Mouse (Mus musculus): ENCODE results near the gene Fndc5. TPM values are rescaled to one million over a fixed set of nuclear protein-coding genes. Genes with fewer than 3 reads are reported as not detected.

The Fndc5 gene
- polyA plus RNA-seq, 1 experiment from 2014 or later: 20.0 TPM

- no peak for ATAC-seq (ENCODE audit: low FRiP score, low read depth)
- 87% methylated on average over 5 of the region's 5 CpGs for WGBS
- Histone ChIP-seq H3K4me3 (no peak overlapping the region), H3K4me1 (no peaks in the 10 kb centered on the region), H3K9me3 (no peaks in the 10 kb centered on the region), H3K4me2 (replicated peaks) (no peak overlapping the region), H3K9ac (no peak overlapping the region), H3K36me3 (peaks cover 83% of the 10 kb centered on the region), H3K27me3 (no peaks in the 10 kb centered on the region), H3K27ac (no peak overlapping the region)
These were observed 20.7 kb downstream of the Fndc5 start for GRCm38 (mm10) chr4:129157541-129157940.

- Histone ChIP-seq H3K36me3 (peaks cover 79% of the 10 kb centered on the region), H3K4me2 (replicated peaks) (no peak overlapping the region), H3K9ac (no peak overlapping the region)
These were observed 21.8 kb downstream of the Fndc5 start for GRCm38 (mm10) chr4:129158549-129158948.

GRCm38 (mm10) chr4:129161076-129161475, 24.3 kb downstream of the Fndc5 start:
- no peak overlapping the region for H3K27ac ChIP-seq
- WGBS: 98% methylated on average over 1 of the region's 1 CpGs
- no peak overlapping the region for H3K4me2 ChIP-seq (replicated peaks)
- H3K9ac ChIP-seq: no peak overlapping the region
- H3K9me3 ChIP-seq: no peaks in the 10 kb centered on the region
- no peak for ATAC-seq (ENCODE audit: low FRiP score, low read depth)
- no peak overlapping the region for H3K4me3 ChIP-seq
- H3K4me1 ChIP-seq: no peaks in the 10 kb centered on the region
- H3K36me3 ChIP-seq: peaks cover 76% of the 10 kb centered on the region
- no peaks in the 10 kb centered on the region for H3K27me3 ChIP-seq

More at GRCm38 (mm10) chr4:129158549-129158948, 21.8 kb downstream of the Fndc5 start:
- 79% methylated on average over 3 of the region's 3 CpGs for WGBS
- no peaks in the 10 kb centered on the region for H3K9me3 ChIP-seq
- no peak for ATAC-seq (ENCODE audit: low FRiP score, low read depth)
- H3K4me1 ChIP-seq: no peaks in the 10 kb centered on the region
- no peak overlapping the region for H3K27ac ChIP-seq
- H3K27me3 ChIP-seq: no peaks in the 10 kb centered on the region
- H3K4me3 ChIP-seq: no peak overlapping the region

GRCm38 (mm10) chr4:129161581-129162255, 24.9 kb downstream of the Fndc5 start:
- Histone ChIP-seq H3K27ac (no peak overlapping the region), H3K4me1 (no peaks in the 10 kb centered on the region), H3K9me3 (no peaks in the 10 kb centered on the region), H3K9ac (no peak overlapping the region), H3K27me3 (no peaks in the 10 kb centered on the region), H3K4me2 (replicated peaks) (no peak overlapping the region), H3K36me3 (peaks cover 77% of the 10 kb centered on the region), H3K4me3 (no peak overlapping the region)
- 88% methylated on average over 4 of the region's 4 CpGs for WGBS
- no peak for ATAC-seq (ENCODE audit: low FRiP score, low read depth)

- H3K4me2 ChIP-seq (replicated peaks): no peak overlapping the region
- H3K4me1 ChIP-seq: no peaks in the 10 kb centered on the region
- peaks cover 77% of the 10 kb centered on the region for H3K36me3 ChIP-seq
These were observed 35.7 kb downstream of the Fndc5 start for GRCm38 (mm10) chr4:129172529-129172928.

GRCm38 (mm10) chr4:129179560-129179959, 42.8 kb downstream of the Fndc5 start:
- Histone ChIP-seq H3K36me3 (peaks cover 70% of the 10 kb centered on the region), H3K4me3 (no peak overlapping the region), H3K9me3 (no peaks in the 10 kb centered on the region), H3K9ac (no peak overlapping the region), H3K27ac (no peak overlapping the region), H3K27me3 (no peaks in the 10 kb centered on the region), H3K4me2 (replicated peaks) (no peak overlapping the region), H3K4me1 (0 out of 2 replicates have a peak, but pooled peaks cover 4% of the 10 kb centered on the region)
- 61% methylated on average over 1 of the region's 1 CpGs for WGBS
- ATAC-seq (ENCODE audit: low FRiP score, low read depth): no peak

More at GRCm38 (mm10) chr4:129172529-129172928, 35.7 kb downstream of the Fndc5 start:
- no peak for ATAC-seq (ENCODE audit: low FRiP score, low read depth)
- Histone ChIP-seq H3K9ac (no peak overlapping the region), H3K9me3 (no peaks in the 10 kb centered on the region), H3K27me3 (no peaks in the 10 kb centered on the region), H3K27ac (no peak overlapping the region), H3K4me3 (no peak overlapping the region)
- 80% methylated on average over 1 of the region's 1 CpGs for WGBS

- H3K36me3 ChIP-seq: peaks cover 7% of the 10 kb centered on the region
- H3K27ac ChIP-seq: peak overlapping the region; percentile 92; the same call in 1 of the 2 replicates
- peak overlapping the region; percentile 91 for H3K9ac ChIP-seq
- ATAC-seq (ENCODE audit: low FRiP score, low read depth): no peak
- H3K27me3 ChIP-seq: no peaks in the 10 kb centered on the region
- H3K4me1 ChIP-seq: peaks cover 33% of the 10 kb centered on the region
- peak overlapping the region; percentile 71 for H3K4me2 ChIP-seq (replicated peaks)
- WGBS: 41% methylated on average over 5 of the region's 5 CpGs
- H3K9me3 ChIP-seq: no peaks in the 10 kb centered on the region
- H3K4me3 ChIP-seq: peak overlapping the region; percentile 89
These were observed 51.4 kb downstream of the Fndc5 start for GRCm38 (mm10) chr4:129188041-129188659.

GRCm38 (mm10) chr4:129188803-129189541, 52.2 kb downstream of the Fndc5 start:
- Histone ChIP-seq H3K4me3 (peak overlapping the region; percentile 89), H3K27me3 (no peaks in the 10 kb centered on the region), H3K9ac (peak overlapping the region; percentile 91), H3K27ac (peak overlapping the region; percentile 92), H3K9me3 (no peaks in the 10 kb centered on the region), H3K4me1 (peaks cover 33% of the 10 kb centered on the region), H3K36me3 (peaks cover 9% of the 10 kb centered on the region), H3K4me2 (replicated peaks) (peak overlapping the region; percentile 71)
- WGBS: under 1% methylated on average over 41 of the region's 74 CpGs
- ATAC-seq (ENCODE audit: low FRiP score, low read depth): peak; percentile 74

GRCm38 (mm10) chr4:129189542-129190519, 53.0 kb downstream of the Fndc5 start, which contains the start of the genes S100pbp and Yars:
Gene S100pbp (minus strand): TSS chr4:129189727.
Gene Yars (plus strand): TSS chr4:129189760.
- H3K36me3 ChIP-seq: peaks cover 16% of the 10 kb centered on the region
- no peaks in the 10 kb centered on the region for H3K27me3 ChIP-seq
- peak within 1 kb of the TSS; percentile 91 for H3K9ac ChIP-seq
- peak within 1 kb of the TSS; percentile 91 for H3K4me2 ChIP-seq (replicated peaks)
- no peaks in the 10 kb centered on the region for H3K9me3 ChIP-seq
- ATAC-seq (ENCODE audit: low FRiP score, low read depth): peak; percentile 91
- H3K4me3 ChIP-seq: peak within 1 kb of the TSS; percentile 89
- WGBS: under 1% methylated on average over 56 of the region's 58 CpGs
- H3K4me1 ChIP-seq: peaks cover 28% of the 10 kb centered on the region
- peak within 1 kb of the TSS; percentile 92 for H3K27ac ChIP-seq

- peak overlapping the region; percentile 91 for H3K4me2 ChIP-seq (replicated peaks)
- ATAC-seq (ENCODE audit: low FRiP score, low read depth): no peak
- whole genome bisulfite sequencing: 4% methylated on average over 12 of the region's 12 CpGs
- peak overlapping the region; percentile 82; the same call in 1 of the 2 replicates for H3K27ac ChIP-seq
- H3K9me3 ChIP-seq: no peaks in the 10 kb centered on the region
- H3K4me1 ChIP-seq: peaks cover 28% of the 10 kb centered on the region
- H3K27me3 ChIP-seq: no peaks in the 10 kb centered on the region
- peak overlapping the region; percentile 84 for H3K9ac ChIP-seq
- peak overlapping the region; percentile 89 for H3K4me3 ChIP-seq
- H3K36me3 ChIP-seq: peaks cover 22% of the 10 kb centered on the region
These were observed 53.7 kb downstream of the Fndc5 start for GRCm38 (mm10) chr4:129190538-129190937.

- H3K4me1 ChIP-seq: peaks cover 28% of the 10 kb centered on the region
- 0 out of 2 replicates have a peak overlapping the region, but pooled peaks have one; percentile 13 for H3K9ac ChIP-seq
- no peaks in the 10 kb centered on the region for H3K9me3 ChIP-seq
- H3K36me3 ChIP-seq: peaks cover 33% of the 10 kb centered on the region
- H3K4me3 ChIP-seq: peak overlapping the region; percentile 89
- no peak for ATAC-seq (ENCODE audit: low FRiP score, low read depth)
- no peaks in the 10 kb centered on the region for H3K27me3 ChIP-seq
- peak overlapping the region; percentile 91; the same call in 1 of the 2 replicates for H3K4me2 ChIP-seq (replicated peaks)
- WGBS: 73% methylated on average over 5 of the region's 5 CpGs
- no peak overlapping the region for H3K27ac ChIP-seq
These were observed 54.9 kb downstream of the Fndc5 start for GRCm38 (mm10) chr4:129191691-129192090.

All from limb, embryonic 13.5 days (tissue).